Mouse (Mus musculus): Measurements from ENCODE around the gene Sesn2. TPM values are rescaled to one million over a fixed set of nuclear protein-coding genes. Genes with fewer than 3 reads are reported as not detected.

Gene Sesn2
- polyA plus RNA-seq, 1 experiment = 41.6 TPM

DNA sequence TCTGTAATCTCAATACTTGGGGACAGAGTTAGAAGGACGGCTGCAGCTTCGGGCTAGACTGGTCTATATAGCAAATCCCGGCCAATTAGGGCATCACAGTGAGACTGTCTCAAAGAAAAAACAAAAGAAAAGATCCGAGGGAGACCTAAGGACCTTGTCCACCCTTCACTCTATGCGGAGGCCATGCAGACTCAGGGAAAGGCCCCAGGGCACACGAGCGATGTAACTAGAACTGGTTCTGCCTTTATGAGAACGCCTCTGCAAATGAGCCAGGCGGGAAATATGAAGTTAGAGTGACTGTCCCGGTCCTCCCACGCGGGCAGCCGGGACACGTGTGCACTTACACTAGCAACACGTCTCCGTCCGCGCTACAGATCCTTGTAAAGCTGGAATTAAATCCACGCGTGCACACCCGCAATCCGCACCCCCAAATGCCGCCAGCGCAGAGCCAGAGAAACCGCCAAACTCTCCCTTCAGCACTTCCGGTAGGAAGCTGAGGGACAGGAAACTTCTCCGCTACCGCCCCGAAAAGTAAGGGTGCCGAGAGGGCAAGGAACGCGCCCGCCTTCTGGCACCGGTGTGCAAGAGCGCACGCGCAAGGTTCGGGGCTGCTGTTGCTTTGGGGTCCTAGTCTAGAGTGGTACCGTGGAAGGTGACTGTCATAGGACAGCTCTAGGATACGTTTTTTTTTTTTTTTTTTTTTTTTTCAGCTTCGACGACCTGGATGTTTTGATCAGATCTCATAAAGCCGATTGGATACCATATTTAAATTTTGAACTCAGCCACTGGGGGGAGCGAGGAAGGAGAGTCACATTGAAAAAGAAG, 46.7 kb downstream of the Sesn2 start, which contains the start of gene Med18:
Gene Med18 (minus strand): TSS at position 492 of the 825 bp plus-strand sequence.
- Histone ChIP-seq H3K9ac (ENCODE audit: low read depth, poor library complexity, severe bottlenecking) (peak within 1 kb of the TSS; percentile 83), H3K36me3 (ENCODE audit: control insufficient read depth, insufficient read depth, low read length, poor library complexity, severe bottlenecking) (peaks cover 21% of the 10 kb centered on the region), H3K4me1 (ENCODE audit: control insufficient read depth, insufficient read depth, low read length) (peaks cover 2% of the 10 kb centered on the region), H3K27ac (ENCODE audit: insufficient read depth, low read length) (peak within 1 kb of the TSS; percentile 7), H3K4me3 (ENCODE audit: low read depth, low read length) (peak within 1 kb of the TSS; percentile 94), H3K9me3 (replicated peaks; ENCODE audit: control insufficient read depth, insufficient read depth, low read length, poor library complexity, severe bottlenecking) (no peaks in the 10 kb centered on the region), H3K27me3 (ENCODE audit: control insufficient read depth, insufficient read depth, low read length, poor library complexity, severe bottlenecking) (no peaks in the 10 kb centered on the region)
- TF ChIP-seq CTCF (IDR thresholded peaks at IDR 0.05; ENCODE audit: low read depth, low read length) (no peak), EP300 (IDR thresholded peaks at IDR 0.05; ENCODE audit: insufficient read depth, low read depth, low read length) (0 out of 2 replicates have a peak, but pooled peaks have one; percentile 3), POLR2A (IDR thresholded peaks at IDR 0.05; ENCODE audit: insufficient read depth, low read length) (peak; percentile 28)

DNA sequence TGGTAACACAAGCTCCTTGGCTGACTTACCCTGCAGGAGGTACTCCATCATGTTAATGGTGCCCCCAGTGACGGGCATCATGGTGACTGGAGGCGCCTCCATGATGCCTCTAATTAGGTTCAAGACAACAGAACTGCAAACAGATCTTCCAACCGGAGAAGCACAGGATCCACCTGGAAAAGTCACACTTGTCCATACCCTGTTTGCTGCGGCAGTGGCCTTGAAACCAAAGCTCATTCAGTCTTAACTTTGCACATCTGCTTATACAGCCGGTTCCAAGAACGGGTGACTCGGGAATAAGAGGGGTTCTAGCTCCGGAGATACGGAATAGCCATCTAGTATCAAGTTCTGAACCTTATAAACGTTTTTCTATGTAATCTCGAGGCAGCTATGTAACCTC, 47.5 kb downstream of the Sesn2 start:
- peak overlapping the region; percentile 83 for H3K9ac ChIP-seq (ENCODE audit: low read depth, poor library complexity, severe bottlenecking)
- H3K9me3 ChIP-seq (replicated peaks; ENCODE audit: control insufficient read depth, insufficient read depth, low read length, poor library complexity, severe bottlenecking) = no peaks in the 10 kb centered on the region
- no peaks in the 10 kb centered on the region for H3K27me3 ChIP-seq (ENCODE audit: control insufficient read depth, insufficient read depth, low read length, poor library complexity, severe bottlenecking)
- peaks cover 2% of the 10 kb centered on the region for H3K4me1 ChIP-seq (ENCODE audit: control insufficient read depth, insufficient read depth, low read length)
- H3K4me3 ChIP-seq (ENCODE audit: low read depth, low read length) = peak overlapping the region; percentile 94
- TF ChIP-seq POLR2A (IDR thresholded peaks at IDR 0.05; ENCODE audit: insufficient read depth, low read length) = no peak
- TF ChIP-seq EP300 (IDR thresholded peaks at IDR 0.05; ENCODE audit: insufficient read depth, low read depth, low read length) = no peak
- no peak for TF ChIP-seq CTCF (IDR thresholded peaks at IDR 0.05; ENCODE audit: low read depth, low read length)
- H3K27ac ChIP-seq (ENCODE audit: insufficient read depth, low read length) = 0 out of 2 replicates have a peak overlapping the region, but pooled peaks have one; percentile 4
- peaks cover 25% of the 10 kb centered on the region for H3K36me3 ChIP-seq (ENCODE audit: control insufficient read depth, insufficient read depth, low read length, poor library complexity, severe bottlenecking)

DNA sequence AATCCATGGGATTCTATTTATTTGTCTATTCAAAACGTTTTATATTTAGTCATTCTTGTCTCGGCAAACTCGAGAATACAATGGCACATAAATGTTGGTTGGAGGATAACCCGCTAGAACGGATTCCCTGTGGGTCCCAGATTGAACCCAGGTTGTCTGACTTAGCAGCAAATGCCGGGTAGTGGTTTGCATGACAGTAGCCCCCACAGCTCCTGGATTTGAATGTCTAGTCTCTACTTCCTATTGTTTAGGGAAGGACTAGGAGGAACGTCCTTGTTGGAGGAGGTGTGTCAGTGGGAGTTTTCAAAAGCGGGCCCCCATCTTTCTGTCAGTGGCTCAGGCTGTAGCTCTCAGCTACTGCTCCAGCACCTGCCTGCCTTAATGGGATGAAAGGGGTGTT, 50.1 kb downstream of the Sesn2 start:
- TF ChIP-seq CTCF (IDR thresholded peaks at IDR 0.05; ENCODE audit: low read depth, low read length) (no peak), EP300 (IDR thresholded peaks at IDR 0.05; ENCODE audit: insufficient read depth, low read depth, low read length) (no peak), POLR2A (IDR thresholded peaks at IDR 0.05; ENCODE audit: insufficient read depth, low read length) (no peak)
- Histone ChIP-seq H3K36me3 (ENCODE audit: control insufficient read depth, insufficient read depth, low read length, poor library complexity, severe bottlenecking) (peaks cover 28% of the 10 kb centered on the region), H3K9ac (ENCODE audit: low read depth, poor library complexity, severe bottlenecking) (no peak overlapping the region), H3K9me3 (replicated peaks; ENCODE audit: control insufficient read depth, insufficient read depth, low read length, poor library complexity, severe bottlenecking) (no peaks in the 10 kb centered on the region), H3K27me3 (ENCODE audit: control insufficient read depth, insufficient read depth, low read length, poor library complexity, severe bottlenecking) (no peaks in the 10 kb centered on the region), H3K4me3 (ENCODE audit: low read depth, low read length) (no peak overlapping the region), H3K27ac (ENCODE audit: insufficient read depth, low read length) (0 out of 2 replicates have a peak overlapping the region, but pooled peaks have one; percentile 26), H3K4me1 (ENCODE audit: control insufficient read depth, insufficient read depth, low read length) (peaks cover 2% of the 10 kb centered on the region)

DNA sequence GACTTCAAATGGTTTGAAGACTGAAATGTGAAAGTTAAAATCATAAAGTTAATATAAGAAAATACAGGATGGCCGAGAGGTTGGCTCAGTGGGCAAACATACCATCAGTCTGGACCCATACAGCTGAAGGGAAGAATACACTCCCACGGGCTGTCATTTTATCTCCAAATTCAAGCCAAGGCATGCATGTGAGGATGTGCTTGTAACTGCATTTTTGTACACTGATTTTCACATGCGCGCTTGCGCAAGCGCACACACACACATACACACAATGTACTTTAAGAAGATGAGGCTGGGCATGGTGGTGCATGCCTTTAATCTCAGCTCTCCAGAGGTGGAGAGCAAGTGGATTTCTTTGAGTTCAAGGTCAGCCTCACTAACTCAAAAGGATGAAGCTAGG, 54.7 kb downstream of the Sesn2 start:
- no peaks in the 10 kb centered on the region for H3K27me3 ChIP-seq (ENCODE audit: control insufficient read depth, insufficient read depth, low read length, poor library complexity, severe bottlenecking)
- TF ChIP-seq EP300 (IDR thresholded peaks at IDR 0.05; ENCODE audit: insufficient read depth, low read depth, low read length) (no peak), CTCF (IDR thresholded peaks at IDR 0.05; ENCODE audit: low read depth, low read length) (no peak), POLR2A (IDR thresholded peaks at IDR 0.05; ENCODE audit: insufficient read depth, low read length) (no peak)
- peaks cover under 1% of the 10 kb centered on the region for H3K4me1 ChIP-seq (ENCODE audit: control insufficient read depth, insufficient read depth, low read length)
- H3K9me3 ChIP-seq (replicated peaks; ENCODE audit: control insufficient read depth, insufficient read depth, low read length, poor library complexity, severe bottlenecking) = no peaks in the 10 kb centered on the region
- H3K27ac ChIP-seq (ENCODE audit: insufficient read depth, low read length) = no peak overlapping the region
- H3K36me3 ChIP-seq (ENCODE audit: control insufficient read depth, insufficient read depth, low read length, poor library complexity, severe bottlenecking) = peaks cover 21% of the 10 kb centered on the region
- no peak overlapping the region for H3K4me3 ChIP-seq (ENCODE audit: low read depth, low read length)
- H3K9ac ChIP-seq (ENCODE audit: low read depth, poor library complexity, severe bottlenecking) = no peak overlapping the region

DNA sequence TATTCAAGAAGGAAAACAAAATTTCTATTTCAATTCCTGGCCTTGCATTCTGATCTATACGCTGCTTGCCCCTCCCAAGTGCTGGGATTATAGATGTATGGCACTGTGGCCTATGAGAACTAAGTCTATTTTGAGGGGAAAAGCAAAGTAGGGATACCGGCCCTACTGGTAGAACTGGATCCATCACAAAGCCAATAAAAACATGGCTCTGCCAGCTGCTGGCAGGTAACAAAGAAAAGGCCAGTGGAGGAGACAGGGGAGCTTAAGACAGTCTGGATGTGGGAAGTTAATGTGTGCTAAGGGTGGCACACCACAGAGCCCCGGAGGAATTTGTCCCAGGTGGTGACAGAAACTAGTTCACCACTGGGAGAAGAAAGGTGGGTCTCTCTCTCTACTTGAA, 55.2 kb downstream of the Sesn2 start:
- Histone ChIP-seq H3K27me3 (ENCODE audit: control insufficient read depth, insufficient read depth, low read length, poor library complexity, severe bottlenecking) (no peaks in the 10 kb centered on the region), H3K9ac (ENCODE audit: low read depth, poor library complexity, severe bottlenecking) (no peak overlapping the region), H3K27ac (ENCODE audit: insufficient read depth, low read length) (no peak overlapping the region), H3K36me3 (ENCODE audit: control insufficient read depth, insufficient read depth, low read length, poor library complexity, severe bottlenecking) (peaks cover 17% of the 10 kb centered on the region), H3K4me1 (ENCODE audit: control insufficient read depth, insufficient read depth, low read length) (no peaks in the 10 kb centered on the region), H3K9me3 (replicated peaks; ENCODE audit: control insufficient read depth, insufficient read depth, low read length, poor library complexity, severe bottlenecking) (no peaks in the 10 kb centered on the region), H3K4me3 (ENCODE audit: low read depth, low read length) (no peak overlapping the region)
- TF ChIP-seq EP300 (IDR thresholded peaks at IDR 0.05; ENCODE audit: insufficient read depth, low read depth, low read length) = no peak
- TF ChIP-seq POLR2A (IDR thresholded peaks at IDR 0.05; ENCODE audit: insufficient read depth, low read length) = no peak
- TF ChIP-seq CTCF (IDR thresholded peaks at IDR 0.05; ENCODE audit: low read depth, low read length) = no peak

DNA sequence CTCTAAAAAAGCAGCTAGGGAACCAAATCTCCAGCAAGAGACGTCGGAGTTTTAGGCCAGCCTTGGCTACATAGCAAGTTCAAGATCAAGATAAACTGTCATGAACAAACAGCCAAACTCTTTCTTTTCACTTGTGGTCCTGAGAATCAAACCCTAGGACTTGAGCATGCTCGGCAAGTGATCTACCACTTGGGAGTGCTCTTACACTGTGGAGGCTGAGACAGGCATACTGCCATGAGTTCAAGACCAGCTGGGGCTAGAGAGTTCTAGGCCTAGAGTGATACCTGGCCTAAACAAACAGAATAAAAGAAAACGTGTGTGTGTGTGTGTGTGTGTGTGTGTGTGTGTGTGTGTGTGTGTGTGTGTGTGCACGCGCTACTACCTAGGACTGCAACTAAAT, 56.1 kb downstream of the Sesn2 start:
- Histone ChIP-seq H3K9ac (ENCODE audit: low read depth, poor library complexity, severe bottlenecking) (no peak overlapping the region), H3K27me3 (ENCODE audit: control insufficient read depth, insufficient read depth, low read length, poor library complexity, severe bottlenecking) (no peaks in the 10 kb centered on the region), H3K27ac (ENCODE audit: insufficient read depth, low read length) (no peak overlapping the region), H3K4me3 (ENCODE audit: low read depth, low read length) (no peak overlapping the region), H3K9me3 (replicated peaks; ENCODE audit: control insufficient read depth, insufficient read depth, low read length, poor library complexity, severe bottlenecking) (no peaks in the 10 kb centered on the region), H3K36me3 (ENCODE audit: control insufficient read depth, insufficient read depth, low read length, poor library complexity, severe bottlenecking) (peaks cover 10% of the 10 kb centered on the region), H3K4me1 (ENCODE audit: control insufficient read depth, insufficient read depth, low read length) (no peaks in the 10 kb centered on the region)
- TF ChIP-seq EP300 (IDR thresholded peaks at IDR 0.05; ENCODE audit: insufficient read depth, low read depth, low read length) = no peak
- TF ChIP-seq POLR2A (IDR thresholded peaks at IDR 0.05; ENCODE audit: insufficient read depth, low read length) = no peak
- peak; percentile 53 for TF ChIP-seq CTCF (IDR thresholded peaks at IDR 0.05; ENCODE audit: low read depth, low read length)
